Mouse (Mus musculus) cerebellum, adult 2 months (tissue): ENCODE measurements around the gene Gm28374.

Experiments used
- CTCF ChIP-seq: fragments of 200-500 bp; IDR thresholded peaks from 2 replicates; pipeline ENCODE4 v1.5.1; 2011; ENCODE audit warnings: low read depth, mild to moderate bottlenecking, control low read depth, low read length, moderate library complexity, borderline replicate concordance; ENCODE audit not compliant: insufficient read depth
- POLR2A ChIP-seq: fragments of 200-500 bp; IDR thresholded peaks from 2 replicates; pipeline ENCODE4 v1.6.1; 2011; ENCODE audit warnings: low read length, control low read depth, borderline replicate concordance; ENCODE audit not compliant: insufficient read depth

DNA sequence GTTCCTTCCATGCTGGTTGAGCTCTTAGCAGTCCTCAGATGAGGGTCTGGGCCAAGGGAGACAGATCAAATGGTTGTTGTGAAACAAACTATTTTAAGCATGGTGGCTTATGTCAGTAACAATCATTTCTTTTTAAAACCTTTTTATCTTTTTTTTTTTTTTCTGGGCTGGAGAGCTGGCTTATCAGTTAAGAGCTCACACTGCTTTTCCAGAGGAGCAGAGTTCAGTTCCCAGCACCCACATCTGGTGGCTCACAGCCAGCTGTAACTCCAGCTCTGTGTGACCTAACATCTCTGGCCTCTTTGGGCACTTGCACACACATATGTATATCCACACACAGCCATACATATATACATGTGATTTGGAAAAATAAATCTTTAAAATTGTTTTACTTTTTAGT is 44.4 kb downstream of the Gm28374 start:
- TF ChIP-seq POLR2A (no peak), CTCF (no peak)
